In genomic region chr7:75277847-75278246, GRCm38 (mm10) we compare ENCODE assay signal across 25 mouse cellular contexts. TPM values are rescaled to one million over a fixed set of nuclear protein-coding genes. Genes with fewer than 3 reads are reported as not detected.
A peak's percentile ranks its signal among the peaks of the same experiment; 100 is the strongest.
DNase-seq lines count a peak whose midpoint lies in the region; ATAC-seq lines count a peak whose summit lies in the region.
"Had no signal": no experiment of that assay in that cellular context is flagged by ENCODE, and none has a peak within 500 bp of the region (broad histone marks: within the 10 kb centered on the region; RNA-seq: fewer than 3 reads in every experiment).

No protein-coding gene starts in this region.

- H3K27me3 ChIP-seq in midbrain, embryonic 13.5 days, result no peaks in the 10 kb centered on the region
- no peaks in the 10 kb centered on the region for H3K27me3 ChIP-seq in midbrain, embryonic 14.5 days (ENCODE audit: control insufficient read depth, insufficient read depth, low read length)
- H3K27me3 ChIP-seq: embryonic facial prominence, embryonic 12.5 days; embryonic facial prominence, embryonic 15.5 days; hindbrain, embryonic 12.5 days had no signal

- no peaks in the 10 kb centered on the region for H3K36me3 ChIP-seq in midbrain, embryonic 13.5 days
- no peaks in the 10 kb centered on the region for H3K36me3 ChIP-seq in midbrain, embryonic 14.5 days (ENCODE audit: control insufficient read depth, insufficient read depth, low read length)
- H3K36me3 ChIP-seq: embryonic facial prominence, embryonic 12.5 days; embryonic facial prominence, embryonic 15.5 days; hindbrain, embryonic 12.5 days had no signal

- no peak overlapping the region for H3K4me2 ChIP-seq in midbrain, embryonic 13.5 days (replicated peaks)
- no peak overlapping the region for H3K4me2 ChIP-seq in midbrain, embryonic 14.5 days (ENCODE audit: low read length)
- H3K4me2 ChIP-seq: embryonic facial prominence, embryonic 12.5 days; embryonic facial prominence, embryonic 15.5 days; heart, embryonic 11.5 days; hindbrain, embryonic 12.5 days had no signal

- DNase-seq in CD4-positive, CD25-positive, alpha-beta regulatory T cell, adult 2 months (ENCODE audit: low read depth, low spot score), result peak; percentile 4
- DNase-seq in heart, adult 11 months, result peak; percentile 21
- no peak for DNase-seq in heart, adult 8-10 months (ENCODE audit: low spot score)
- no peak for DNase-seq in midbrain, embryonic 14.5 days
- no peak for DNase-seq in frontal cortex, postnatal 25 days (ENCODE audit: low spot score in 2 of 2)
- DNase-seq: adrenal gland, adult 2 months; adrenal gland, postnatal 14 days; cerebellum, adult 11-12 months; cerebellum, adult 9-11 months; forebrain, postnatal 0 days; gastrocnemius, postnatal 25 days; heart, adult 2 months had no signal

- no peak overlapping the region for H3K4me3 ChIP-seq in midbrain, embryonic 13.5 days (replicated peaks)
- H3K4me3 ChIP-seq in midbrain, embryonic 14.5 days (replicated peaks; ENCODE audit: low read depth, low read length), result no peak overlapping the region
- H3K4me3 ChIP-seq: embryonic facial prominence, embryonic 12.5 days; embryonic facial prominence, embryonic 15.5 days; heart, adult 2 months; hindbrain, embryonic 12.5 days had no signal

- WGBS in midbrain, embryonic 13.5 days, result 5% methylated on average over 3 of the region's 3 CpGs
- 9% methylated on average over 3 of the region's 3 CpGs for WGBS in midbrain, embryonic 14.5 days

- ATAC-seq in CD4-positive, CD25-positive, alpha-beta regulatory T cell, adult 4 months, result no peak
- 0 out of 2 replicates have a peak, but pooled peaks have one; percentile 11 for ATAC-seq in midbrain, embryonic 13.5 days
- no peak for ATAC-seq in midbrain, embryonic 14.5 days (ENCODE audit: low FRiP score, low TSS enrichment)
- ATAC-seq: forebrain, embryonic 14.5 days; forebrain, postnatal 0 days; hindbrain, postnatal 0 days; inflammation-experienced regulatory T-cells, adult 6 months; intestine, embryonic 16.5 days had no signal

- H3K9ac ChIP-seq in midbrain, embryonic 13.5 days (replicated peaks), result no peak overlapping the region
- H3K9ac ChIP-seq in midbrain, embryonic 14.5 days (replicated peaks; ENCODE audit: low read length), result no peak overlapping the region
- H3K9ac ChIP-seq: embryonic facial prominence, embryonic 12.5 days; embryonic facial prominence, embryonic 15.5 days; forebrain, postnatal 0 days; hindbrain, embryonic 12.5 days had no signal

- no peak overlapping the region for H3K27ac ChIP-seq in midbrain, embryonic 13.5 days
- no peak overlapping the region for H3K27ac ChIP-seq in midbrain, embryonic 14.5 days (replicated peaks; ENCODE audit: low read depth, low read length)
- H3K27ac ChIP-seq: embryonic facial prominence, embryonic 12.5 days; embryonic facial prominence, embryonic 15.5 days; heart, adult 2 months; hindbrain, embryonic 12.5 days; hindbrain, postnatal 0 days had no signal

- H3K9me3 ChIP-seq in midbrain, embryonic 13.5 days, result no peaks in the 10 kb centered on the region
- H3K9me3 ChIP-seq in midbrain, embryonic 14.5 days (ENCODE audit: control insufficient read depth, low read length), result no peaks in the 10 kb centered on the region
- H3K9me3 ChIP-seq: embryonic facial prominence, embryonic 12.5 days; embryonic facial prominence, embryonic 15.5 days; hindbrain, embryonic 12.5 days had no signal

- peaks cover 21% of the 10 kb centered on the region for H3K4me1 ChIP-seq in midbrain, embryonic 13.5 days (replicated peaks)
- peaks cover 16% of the 10 kb centered on the region; the same call in 1 of the 2 replicates for H3K4me1 ChIP-seq in midbrain, embryonic 14.5 days (ENCODE audit: control insufficient read depth, insufficient read depth, low read length)
- H3K4me1 ChIP-seq: embryonic facial prominence, embryonic 12.5 days; embryonic facial prominence, embryonic 15.5 days had no signal

RNA-seq across cellular contexts. Expression of gene Sv2b, which starts 31.2 kb away (rescaled TPM):
- polyA plus RNA-seq in CD4-positive, CD25-positive, alpha-beta regulatory T cell, adult 4 months (2017; shearing (Covaris generic)), result not detected
- total RNA-seq in heart, adult 8-10 months (2022), result 1 to 10 TPM in 1 of 4 experiments, under 1 TPM in 3; 0.38 to 1.3 (median 0.64) TPM
- 3.5 and 4.2 TPM in 2 replicates for polyA plus RNA-seq in midbrain, embryonic 13.5 days (2015; fragmentation: Nextera tagmentation; extraction: Ambion mirVana)
- 4.5 and 5.9 TPM in 2 replicates for polyA plus RNA-seq in midbrain, embryonic 14.5 days (2014; fragmentation: Nextera tagmentation; extraction: Ambion mirVana)
- total RNA-seq: common myeloid progenitor, adult 5-6 weeks; hematopoietic stem cell, adult 5-6 weeks; MEL had no signal
- polyA plus RNA-seq: inflammation-experienced regulatory T-cells, adult 6 months had no signal

Comparison
In these comparisons a context has a peak if more than half of its experiments do, and no peak if none do; other contexts are left out.
1. DNase-seq: peak in CD4-positive, CD25-positive, alpha-beta regulatory T cell, adult 2 months (single experiment) and heart, adult 11 months (single experiment); none in heart, adult 8-10 months (single experiment), midbrain, embryonic 14.5 days (single experiment) and frontal cortex, postnatal 25 days (0 of 2).